26 mouse cellular contexts compared by ENCODE assay signal in genomic region chr4:32588237-32588636, GRCm38 (mm10). TPM values are rescaled to one million over a fixed set of nuclear protein-coding genes. Genes with fewer than 3 reads are reported as not detected.
DNase-seq lines count a peak whose midpoint lies in the region; ATAC-seq and TF ChIP-seq lines count a peak whose summit lies in the region.
"Had no signal": no experiment of that assay in that cellular context is flagged by ENCODE, and none has a peak within 500 bp of the region (broad histone marks: within the 10 kb centered on the region; RNA-seq: fewer than 3 reads in every experiment).

No protein-coding gene starts in this region.

- ATAC-seq in lung, postnatal 0 days = no peak
- peak; percentile 81 for ATAC-seq in megakaryocyte progenitor cell, adult 5-6 weeks (replicated peaks; ENCODE audit: poor library complexity)
- ATAC-seq: hindbrain, embryonic 16.5 days; liver, embryonic 12.5 days; Patski had no signal

- H3K9ac ChIP-seq in lung, postnatal 0 days (replicated peaks; ENCODE audit: low read depth) = no peak overlapping the region
- H3K9ac ChIP-seq: heart, embryonic 13.5 days; kidney, embryonic 15.5 days; liver, embryonic 12.5 days; lung, embryonic 15.5 days; neural tube, embryonic 13.5 days had no signal

- TF ChIP-seq CTCF in lung, postnatal 0 days (IDR thresholded peaks at IDR 0.05) = no peak

- peak; percentile 24 for DNase-seq in lung, postnatal 36 days
- no peak for DNase-seq in lung, postnatal 0 days (ENCODE audit: low spot score)
- peak; percentile 32 for DNase-seq in c-Kit-positive CD71-negative TER-119-negative erythroid progenitor cells, embryonic 14.5 days (ENCODE audit: low read depth)
- DNase-seq in right cerebral cortex, postnatal 25 days = no peak
- DNase-seq in MN1 (ENCODE audit: low spot score) = no peak
- DNase-seq in left cerebral cortex, adult 11 months (ENCODE audit: low spot score) = no peak
- DNase-seq: adrenal gland, postnatal 36 days; cerebellum, adult 9-10 months; heart, postnatal 36 days; layer of hippocampus, postnatal 36 days; right cerebral cortex, postnatal 4 days; thymus, postnatal 36 days had no signal

- H3K9me3 ChIP-seq in lung, postnatal 0 days (ENCODE audit: low read length) = no peaks in the 10 kb centered on the region
- H3K9me3 ChIP-seq: forebrain, embryonic 10.5 days; heart, embryonic 13.5 days; kidney, embryonic 15.5 days; limb, embryonic 10.5 days; liver, embryonic 12.5 days; lung, embryonic 15.5 days; neural tube, embryonic 13.5 days had no signal

- H3K27ac ChIP-seq in lung, postnatal 0 days (ENCODE audit: low read length) = no peak overlapping the region
- H3K27ac ChIP-seq: forebrain, embryonic 10.5 days; heart, embryonic 13.5 days; kidney, embryonic 15.5 days; limb, embryonic 10.5 days; liver, embryonic 12.5 days; lung, embryonic 15.5 days; neural tube, embryonic 13.5 days had no signal

- WGBS in lung, postnatal 0 days = 87% methylated on average over 6 of the region's 6 CpGs

- no peaks in the 10 kb centered on the region for H3K4me1 ChIP-seq in lung, postnatal 0 days (ENCODE audit: insufficient read depth, low read depth, low read length)
- H3K4me1 ChIP-seq: forebrain, embryonic 10.5 days; heart, embryonic 13.5 days; kidney, embryonic 15.5 days; limb, embryonic 10.5 days; lung, embryonic 15.5 days; neural tube, embryonic 13.5 days had no signal

- H3K27me3 ChIP-seq in lung, postnatal 0 days (replicated peaks; ENCODE audit: insufficient read depth, low read length) = no peaks in the 10 kb centered on the region
- H3K27me3 ChIP-seq: heart, embryonic 13.5 days; kidney, embryonic 15.5 days; liver, embryonic 12.5 days; lung, embryonic 15.5 days; neural tube, embryonic 13.5 days; Patski had no signal

- H3K4me3 ChIP-seq in lung, postnatal 0 days (ENCODE audit: low read depth, low read length) = no peak overlapping the region
- H3K4me3 ChIP-seq: forebrain, embryonic 10.5 days; heart, embryonic 13.5 days; kidney, embryonic 15.5 days; limb, embryonic 10.5 days; liver, embryonic 12.5 days; lung, embryonic 15.5 days; neural tube, embryonic 13.5 days had no signal

- H3K4me2 ChIP-seq in lung, postnatal 0 days (replicated peaks; ENCODE audit: low read depth, low read length) = no peak overlapping the region
- H3K4me2 ChIP-seq: heart, embryonic 13.5 days; kidney, embryonic 15.5 days; liver, embryonic 12.5 days; lung, embryonic 15.5 days; neural tube, embryonic 13.5 days had no signal

- no peak for TF ChIP-seq EP300 in lung, postnatal 0 days (IDR thresholded peaks at IDR 0.05)

- H3K36me3 ChIP-seq in lung, postnatal 0 days (ENCODE audit: insufficient read depth, low read length) = no peaks in the 10 kb centered on the region
- H3K36me3 ChIP-seq: forebrain, embryonic 10.5 days; heart, embryonic 13.5 days; kidney, embryonic 15.5 days; liver, embryonic 12.5 days; lung, embryonic 15.5 days; neural tube, embryonic 13.5 days had no signal

RNA-seq across cellular contexts. Expression of gene Gja10, which starts 14.3 kb away (rescaled TPM):
- not detected in 2 replicates for polyA plus RNA-seq in lung, postnatal 0 days (2015; fragmentation: Nextera tagmentation; extraction: Ambion mirVana)
- total RNA-seq in megakaryocyte progenitor cell, adult 5-6 weeks (2015) = not detected in 2 replicates
- total RNA-seq in megakaryocyte progenitor cell, adult 5-6 weeks (2017) = 0.12 TPM in 1 of 2 replicates, not detected in the other
- total RNA-seq: adrenal gland, postnatal 36 days; gastrocnemius, postnatal 4 days; heart, postnatal 36 days; layer of hippocampus, postnatal 36 days; megakaryocyte-erythroid progenitor cell, adult 5-6 weeks; midbrain, postnatal 0 days had no signal
- polyA plus RNA-seq: embryonic facial prominence, embryonic 14.5 days; forebrain, embryonic 10.5 days; heart, embryonic 13.5 days; hindbrain, embryonic 16.5 days; kidney, embryonic 15.5 days; limb, embryonic 10.5 days; lung, embryonic 15.5 days; midbrain, postnatal 0 days; neural tube, embryonic 13.5 days; Patski had no signal

RNA-seq across cellular contexts. Expression of gene Casp8ap2, which starts 27.0 kb away (rescaled TPM):
- polyA plus RNA-seq in lung, postnatal 0 days (2015; fragmentation: Nextera tagmentation; extraction: Ambion mirVana) = 35.3 and 36.2 TPM in 2 replicates
- total RNA-seq in megakaryocyte progenitor cell, adult 5-6 weeks (2015) = 39.1 and 46.3 TPM in 2 replicates
- total RNA-seq in megakaryocyte progenitor cell, adult 5-6 weeks (2017) = 44.9 and 53.8 TPM in 2 replicates

Comparison
In these comparisons a context has a peak if more than half of its experiments do, and no peak if none do; other contexts are left out.
1. DNase-seq: peak in lung, postnatal 36 days (single experiment) and c-Kit-positive CD71-negative TER-119-negative erythroid progenitor cells, embryonic 14.5 days (single experiment); none in lung, postnatal 0 days (single experiment), right cerebral cortex, postnatal 25 days (single experiment), MN1 (single experiment) and left cerebral cortex, adult 11 months (single experiment).